In the genomic region with DNA sequence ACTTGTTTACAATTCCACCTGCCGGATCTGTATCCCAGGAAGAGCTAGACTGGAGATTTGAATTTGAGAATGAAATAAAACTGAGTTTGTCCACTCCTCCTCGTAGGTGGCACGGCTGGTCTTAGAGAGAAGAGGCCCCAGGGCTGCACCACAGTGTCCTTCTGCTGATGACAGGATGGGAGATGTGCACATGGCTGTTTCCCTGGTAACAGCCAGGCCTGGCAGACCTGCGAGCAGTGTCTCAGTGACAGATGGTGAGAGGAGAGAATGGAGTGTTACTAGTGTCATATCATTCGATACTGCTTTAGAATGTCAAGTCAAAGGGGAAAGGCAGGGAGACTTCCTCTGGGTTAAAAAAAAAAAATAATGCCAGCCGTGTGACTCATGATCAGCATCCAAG, we compare ENCODE assay signal across 13 mouse cellular contexts. TPM values are rescaled to one million over a fixed set of nuclear protein-coding genes. Genes with fewer than 3 reads are reported as not detected.
A peak's percentile ranks its signal among the peaks of the same experiment; 100 is the strongest.
DNase-seq lines count a peak whose midpoint lies in the region; ATAC-seq lines count a peak whose summit lies in the region.
"Had no signal": no experiment of that assay in that cellular context is flagged by ENCODE, and none has a peak within 500 bp of the region (broad histone marks: within the 10 kb centered on the region; RNA-seq: fewer than 3 reads in every experiment).

No protein-coding gene starts in this region.

- H3K4me1 ChIP-seq in forebrain, embryonic 15.5 days = peaks cover 14% of the 10 kb centered on the region
- H3K4me1 ChIP-seq: embryonic facial prominence, embryonic 15.5 days had no signal

- H3K9ac ChIP-seq in forebrain, embryonic 15.5 days (replicated peaks) = no peak overlapping the region
- H3K9ac ChIP-seq: embryonic facial prominence, embryonic 15.5 days had no signal

- peak; percentile 77 for ATAC-seq in forebrain, embryonic 15.5 days (replicated peaks)

- H3K27ac ChIP-seq in forebrain, embryonic 15.5 days (replicated peaks) = peak overlapping the region; percentile 55
- H3K27ac ChIP-seq: embryonic facial prominence, embryonic 15.5 days had no signal

- no peaks in the 10 kb centered on the region for H3K36me3 ChIP-seq in forebrain, embryonic 15.5 days
- H3K36me3 ChIP-seq: embryonic facial prominence, embryonic 15.5 days had no signal

- peak; percentile 57 for DNase-seq in layer of hippocampus, adult 11-12 months (ENCODE audit: low spot score)
- no peak for DNase-seq in layer of hippocampus, postnatal 25 days (ENCODE audit: extremely low spot score in 1 of 2, low spot score in 1 of 2)
- peak; percentile 61 to 77 for DNase-seq in cerebellum, adult 18-20 months
- DNase-seq in layer of hippocampus, postnatal 10 days (ENCODE audit: low spot score in 2 of 2) = peak; percentile 49 to 59
- DNase-seq in MN1 (ENCODE audit: low spot score) = no peak
- DNase-seq in urinary bladder, adult 2 months (ENCODE audit: low spot score) = no peak
- no peak for DNase-seq in thymus, postnatal 14 days
- DNase-seq: gastrocnemius, postnatal 14 days; kidney, postnatal 25 days; liver had no signal

- H3K4me3 ChIP-seq in forebrain, embryonic 15.5 days = no peak overlapping the region
- H3K4me3 ChIP-seq: embryonic facial prominence, embryonic 15.5 days had no signal

- no peaks in the 10 kb centered on the region for H3K9me3 ChIP-seq in forebrain, embryonic 15.5 days
- H3K9me3 ChIP-seq: embryonic facial prominence, embryonic 15.5 days had no signal

- no peaks in the 10 kb centered on the region for H3K27me3 ChIP-seq in forebrain, embryonic 15.5 days
- H3K27me3 ChIP-seq: embryonic facial prominence, embryonic 15.5 days had no signal

- H3K4me2 ChIP-seq in forebrain, embryonic 15.5 days (replicated peaks) = no peak overlapping the region
- H3K4me2 ChIP-seq: embryonic facial prominence, embryonic 15.5 days had no signal

- WGBS in forebrain, embryonic 15.5 days = 51% methylated on average over 6 of the region's 6 CpGs

RNA-seq across cellular contexts. Expression of a gene that starts 39.2 kb away (rescaled TPM):
- total RNA-seq in layer of hippocampus, postnatal 25 days (2021) = under 1 TPM; 0.63 to 0.81 TPM
- 0.05 TPM in 1 of 2 replicates, not detected in the other for polyA plus RNA-seq in forebrain, embryonic 15.5 days (2015; fragmentation: Nextera tagmentation; extraction: Ambion mirVana)
- total RNA-seq in layer of hippocampus, postnatal 10 days (2021) = 1 to 10 TPM in 1 of 2 experiments, under 1 TPM in 1; 0.73 to 1.3 TPM
- 0.04 and 0.06 TPM in 2 replicates for polyA plus RNA-seq in urinary bladder, adult 2 months (2012; rRNA removed)
- total RNA-seq: gastrocnemius, postnatal 14 days; hematopoietic stem cell, adult 5-6 weeks had no signal

Comparison
In these comparisons a context has a peak if more than half of its experiments do, and no peak if none do; other contexts are left out.
1. DNase-seq: peak in layer of hippocampus, adult 11-12 months (single experiment), cerebellum, adult 18-20 months (2 of 2) and layer of hippocampus, postnatal 10 days (2 of 2); none in layer of hippocampus, postnatal 25 days (0 of 2), MN1 (single experiment), urinary bladder, adult 2 months (single experiment) and thymus, postnatal 14 days (single experiment).